Comparison of ENCODE assay signal across 11 mouse cellular contexts in the genomic region with DNA sequence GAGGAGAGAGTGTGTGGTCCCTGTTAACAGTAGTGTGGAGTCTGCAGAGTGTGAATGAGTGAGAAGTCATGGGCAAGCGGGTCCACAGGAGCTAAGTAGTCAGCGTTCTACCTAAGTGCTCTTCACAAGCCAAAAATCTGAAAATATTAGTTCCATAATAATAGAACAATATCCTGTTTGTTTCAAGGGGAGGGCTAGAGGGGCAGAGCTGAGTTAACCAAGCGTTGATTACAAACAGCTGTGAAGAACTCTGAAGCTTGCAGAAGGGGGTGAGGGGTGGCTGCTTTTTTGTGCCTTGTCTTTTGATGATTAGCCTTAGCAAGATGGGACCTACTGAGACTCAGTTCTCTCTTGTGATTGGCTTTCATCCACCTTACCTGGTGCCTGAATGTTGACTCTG. TPM values are rescaled to one million over a fixed set of nuclear protein-coding genes. Genes with fewer than 3 reads are reported as not detected.
A peak's percentile ranks its signal among the peaks of the same experiment; 100 is the strongest.
DNase-seq lines count a peak whose midpoint lies in the region; ATAC-seq and TF ChIP-seq lines count a peak whose summit lies in the region.
"Had no signal": no experiment of that assay in that cellular context is flagged by ENCODE, and none has a peak within 500 bp of the region (broad histone marks: within the 10 kb centered on the region; RNA-seq: fewer than 3 reads in every experiment).

No protein-coding gene starts in this region.

- H3K4me1 ChIP-seq in hindbrain, embryonic 13.5 days (replicated peaks) = peaks cover 44% of the 10 kb centered on the region
- H3K4me1 ChIP-seq in hindbrain, embryonic 10.5 days (replicated peaks) = peaks cover 40% of the 10 kb centered on the region
- peaks cover 44% of the 10 kb centered on the region for H3K4me1 ChIP-seq in limb, embryonic 10.5 days

- no peak overlapping the region for H3K4me3 ChIP-seq in hindbrain, embryonic 13.5 days
- no peak overlapping the region for H3K4me3 ChIP-seq in hindbrain, embryonic 10.5 days
- 0 out of 2 replicates have a peak overlapping the region, but pooled peaks have one; percentile 10 for H3K4me3 ChIP-seq in limb, embryonic 10.5 days
- H3K4me3 ChIP-seq in layer of hippocampus, adult 2 months = no peak overlapping the region

- no peak for DNase-seq in hindbrain, embryonic 10.5 days (ENCODE audit: low spot score)
- DNase-seq in spleen, postnatal 36 days (ENCODE audit: low spot score in 2 of 2) = peak; percentile 38 to 55
- DNase-seq in spleen, postnatal 10 days (ENCODE audit: low spot score in 2 of 2) = no peak
- DNase-seq in limb, embryonic 10.5 days (ENCODE audit: low spot score) = no peak
- DNase-seq in layer of hippocampus, adult 2 months (ENCODE audit: low spot score in 2 of 2) = no peak
- no peak for DNase-seq in layer of hippocampus, adult 11-12 months (ENCODE audit: low spot score)
- DNase-seq in thymus, postnatal 25 days = no peak
- DNase-seq: adrenal gland, adult 2 months; cerebellum, postnatal 36 days; heart, adult 18-20 months had no signal

- no peaks in the 10 kb centered on the region for H3K9me3 ChIP-seq in hindbrain, embryonic 13.5 days
- no peaks in the 10 kb centered on the region for H3K9me3 ChIP-seq in hindbrain, embryonic 10.5 days
- H3K9me3 ChIP-seq in limb, embryonic 10.5 days (replicated peaks) = no peaks in the 10 kb centered on the region

- peak overlapping the region; percentile 51; the same call in 1 of the 2 replicates for H3K9ac ChIP-seq in hindbrain, embryonic 13.5 days

- no peaks in the 10 kb centered on the region for H3K36me3 ChIP-seq in hindbrain, embryonic 13.5 days
- no peaks in the 10 kb centered on the region for H3K36me3 ChIP-seq in hindbrain, embryonic 10.5 days
- no peaks in the 10 kb centered on the region; the same call in 1 of the 2 replicates for H3K36me3 ChIP-seq in limb, embryonic 10.5 days

- H3K27me3 ChIP-seq in hindbrain, embryonic 13.5 days = no peaks in the 10 kb centered on the region
- no peaks in the 10 kb centered on the region for H3K27me3 ChIP-seq in hindbrain, embryonic 10.5 days (ENCODE audit: insufficient read depth, poor library complexity, severe bottlenecking)
- H3K27me3 ChIP-seq in limb, embryonic 10.5 days (ENCODE audit: low read depth, poor library complexity, severe bottlenecking) = no peaks in the 10 kb centered on the region

- no peak overlapping the region for H3K27ac ChIP-seq in hindbrain, embryonic 13.5 days
- no peak overlapping the region for H3K27ac ChIP-seq in hindbrain, embryonic 10.5 days
- peak overlapping the region; percentile 44; the same call in 1 of the 2 replicates for H3K27ac ChIP-seq in limb, embryonic 10.5 days
- H3K27ac ChIP-seq in layer of hippocampus, adult 2 months = no peak overlapping the region

- ATAC-seq in hindbrain, embryonic 13.5 days (ENCODE audit: low FRiP score) = no peak

- H3K4me2 ChIP-seq in hindbrain, embryonic 13.5 days = 0 out of 2 replicates have a peak overlapping the region, but pooled peaks have one; percentile 2

- 43% methylated on average over 3 of the region's 3 CpGs for WGBS in hindbrain, embryonic 13.5 days
- WGBS in hindbrain, embryonic 10.5 days = 33% methylated on average over 3 of the region's 3 CpGs
- 37% methylated on average over 3 of the region's 3 CpGs for WGBS in limb, embryonic 10.5 days

- no peak for TF ChIP-seq CTCF in layer of hippocampus, adult 2 months (conservative IDR thresholded peaks at IDR 0.05)

RNA-seq across cellular contexts. Expression of a gene that starts 3.1 kb away (rescaled TPM):
- polyA plus RNA-seq in hindbrain, embryonic 13.5 days (2015; fragmentation: Nextera tagmentation; extraction: Ambion mirVana) = 13.5 and 13.9 TPM in 2 replicates
- polyA plus RNA-seq in hindbrain, embryonic 10.5 days (2016; fragmentation: Nextera tagmentation; extraction: Ambion mirVana) = 9.4 and 10.4 TPM in 2 replicates
- 7.4 and 9.7 TPM in 2 replicates for polyA plus RNA-seq in limb, embryonic 10.5 days (2016; fragmentation: Nextera tagmentation; extraction: Ambion mirVana)
- total RNA-seq in layer of hippocampus, adult 2 months (2021) = 10 to 100 TPM; 19.5 to 21.8 TPM

RNA-seq across cellular contexts. Expression of a gene that starts 55.4 kb away (rescaled TPM):
- 3.2 and 3.3 TPM in 2 replicates for polyA plus RNA-seq in hindbrain, embryonic 13.5 days (2015; fragmentation: Nextera tagmentation; extraction: Ambion mirVana)
- polyA plus RNA-seq in hindbrain, embryonic 10.5 days (2016; fragmentation: Nextera tagmentation; extraction: Ambion mirVana) = 1.8 and 2.2 TPM in 2 replicates
- 2.2 and 2.3 TPM in 2 replicates for polyA plus RNA-seq in limb, embryonic 10.5 days (2016; fragmentation: Nextera tagmentation; extraction: Ambion mirVana)
- 10 to 100 TPM; 11.2 to 12.5 TPM for total RNA-seq in layer of hippocampus, adult 2 months (2021)

Comparison
In these comparisons a context has a peak if more than half of its experiments do, and no peak if none do; other contexts are left out.
1. DNase-seq: peak in spleen, postnatal 36 days (2 of 2); none in hindbrain, embryonic 10.5 days (single experiment), spleen, postnatal 10 days (0 of 2), limb, embryonic 10.5 days (single experiment), layer of hippocampus, adult 2 months (0 of 2), layer of hippocampus, adult 11-12 months (single experiment) and thymus, postnatal 25 days (single experiment).